Mouse (Mus musculus) embryonic fibroblast, embryonic 13.5 days (primary cell): Measurements from ENCODE around the gene Fstl4.

ENCODE experiments used
- CTCF ChIP-seq: IDR thresholded peaks from 2 replicates; pipeline ENCODE4 v1.5.1; 2011; ENCODE audit warnings: mild to moderate bottlenecking, control low read depth, low read length, moderate library complexity, borderline replicate concordance; ENCODE audit not compliant: insufficient read depth
- POLR2A ChIP-seq: IDR thresholded peaks from 2 replicates; pipeline ENCODE4 v1.6.1; 2011; ENCODE audit warnings: low read depth, mild to moderate bottlenecking, control low read depth, low read length, moderate library complexity

GRCm38 (mm10) chr11:52848691-52849090, 84.3 kb downstream of the Fstl4 start:
- no peak for TF ChIP-seq CTCF
- TF ChIP-seq POLR2A, result no peak
